Mouse (Mus musculus) liver, postnatal 0 days (tissue): ENCODE measurements at regions not wholly inside any gene's neighbourhood (a gene's known extent, or its start where the extent isn't known, plus 50 kb on each side); places are given as distances from the start of the nearest gene placed in this dataset.

ENCODE experiments used
- ATAC-seq: fragments of 200-750 bp; cut with Nextera tagmentation; 2 replicates; pipeline ENCODE4 v1.8.0; 2017; ENCODE audit warnings: mild to moderate bottlenecking, moderate library complexity
- DNase-seq: peaks from one replicate; pipeline ENCODE4 v3.0.0-alpha.2; 2016
- H3K27ac ChIP-seq: fragments of 300-500 bp; sonication (generic); 2 replicates; pipeline ENCODE4 v1.5.1; 2014; ENCODE audit warnings: antibody characterized with exemption, moderate library complexity, mild to moderate bottlenecking, low read depth
- H3K27me3 ChIP-seq: fragments of 300-500 bp; sonication (generic); 2 replicates; pipeline ENCODE4 v1.6.1; 2014; ENCODE audit warnings: low read length, control low read depth, mixed read lengths; ENCODE audit not compliant: insufficient read depth
- H3K36me3 ChIP-seq: fragments of 300-500 bp; sonication (generic); replicated peaks from 2 replicates; pipeline ENCODE4 v1.6.1; 2014; ENCODE audit warnings: mild to moderate bottlenecking, control low read depth, low read length, moderate library complexity, mixed read lengths; ENCODE audit not compliant: insufficient read depth
- H3K4me1 ChIP-seq: fragments of 300-500 bp; sonication (generic); 2 replicates; pipeline ENCODE4 v1.6.1; 2014; ENCODE audit warnings: antibody characterized with exemption, mild to moderate bottlenecking, control low read depth; ENCODE audit not compliant: insufficient read depth
- H3K4me2 ChIP-seq: fragments of 300-500 bp; sonication (generic); 2 replicates; pipeline ENCODE4 v1.6.1; 2014; ENCODE audit warnings: low read depth, mild to moderate bottlenecking, low read length, moderate library complexity, mixed read lengths
- H3K4me3 ChIP-seq: fragments of 300-500 bp; sonication (generic); 2 replicates; pipeline ENCODE4 v1.5.1; 2014; ENCODE audit warnings: low read depth, low read length
- H3K9ac ChIP-seq: fragments of 300-500 bp; sonication (generic); replicated peaks from 2 replicates; pipeline ENCODE4 v1.6.1; 2014; ENCODE audit warnings: mild to moderate bottlenecking, moderate library complexity
- H3K9me3 ChIP-seq: fragments of 300-500 bp; sonication (generic); 2 replicates; pipeline ENCODE4 v1.6.1; 2016; ENCODE audit warnings: mild to moderate bottlenecking, control low read depth, low read length, mixed read lengths
- CTCF ChIP-seq: sonication (generic); IDR thresholded peaks from 2 replicates; pipeline ENCODE4 v1.5.1; 2016; ENCODE audit warnings: antibody characterized with exemption, low read depth
- EP300 ChIP-seq: IDR thresholded peaks from 2 replicates; pipeline ENCODE4 v1.6.1; 2016; ENCODE audit warnings: antibody characterized with exemption, low read depth, mild to moderate bottlenecking
- WGBS: fragments of 180-500 bp; shearing (Covaris S2); extraction: QIAGEN DNeasy Blood & Tissue Kit; methylation state at CpG from one replicate; pipeline ENCODE4 v1.1.7; 2014; ENCODE audit not compliant: insufficient replicate concordance; 5-methylcytosine and 5-hydroxymethylcytosine counted together

- no peak overlapping the region for H3K4me3 ChIP-seq
- 73% methylated on average over 1 of the region's 1 CpGs for WGBS
- ATAC-seq, result no peak
- H3K4me1 ChIP-seq, result no peaks in the 10 kb centered on the region
- no peak overlapping the region for H3K9ac ChIP-seq
- H3K9me3 ChIP-seq, result no peaks in the 10 kb centered on the region
- H3K36me3 ChIP-seq, result no peaks in the 10 kb centered on the region
- no peaks in the 10 kb centered on the region for H3K27me3 ChIP-seq
- H3K4me2 ChIP-seq, result no peak overlapping the region
- H3K27ac ChIP-seq, result no peak overlapping the region
- TF ChIP-seq EP300 (no peak), CTCF (no peak)
- DNase-seq, result no peak
Measured at GRCm38 (mm10) chrX:70261360-70261759, 103.5 kb downstream of the Ids start.

GRCm38 (mm10) chrX:70216011-70216410 lies 148.9 kb downstream of the Ids start:
- TF ChIP-seq EP300 (no peak), CTCF (no peak)
- Histone ChIP-seq H3K4me3 (no peak overlapping the region), H3K9me3 (no peaks in the 10 kb centered on the region), H3K27me3 (no peaks in the 10 kb centered on the region), H3K4me2 (no peak overlapping the region), H3K4me1 (no peaks in the 10 kb centered on the region), H3K9ac (no peak overlapping the region), H3K36me3 (no peaks in the 10 kb centered on the region), H3K27ac (no peak overlapping the region)
- DNase-seq (no peak), ATAC-seq (no peak)
- 56% methylated on average over 1 of the region's 1 CpGs for WGBS

GRCm38 (mm10) chrX:70184427-70185090 lies 180.3 kb downstream of the Ids start:
- no peaks in the 10 kb centered on the region for H3K4me1 ChIP-seq
- no peak overlapping the region for H3K27ac ChIP-seq
- no peaks in the 10 kb centered on the region for H3K27me3 ChIP-seq
- no peaks in the 10 kb centered on the region for H3K36me3 ChIP-seq
- TF ChIP-seq CTCF (no peak), EP300 (no peak)
- H3K9me3 ChIP-seq, result no peaks in the 10 kb centered on the region
- H3K4me2 ChIP-seq, result no peak overlapping the region
- whole genome bisulfite sequencing, result 50% methylated on average over 1 of the region's 1 CpGs
- DNase-seq (no peak), ATAC-seq (no peak)
- no peak overlapping the region for H3K9ac ChIP-seq
- H3K4me3 ChIP-seq, result no peak overlapping the region

GRCm38 (mm10) chrX:70169737-70170136 lies 195.1 kb downstream of the Ids start:
- no peak overlapping the region for H3K4me3 ChIP-seq
- no peak overlapping the region for H3K4me2 ChIP-seq
- DNase-seq (no peak), ATAC-seq (no peak)
- no peak overlapping the region for H3K27ac ChIP-seq
- H3K9me3 ChIP-seq, result no peaks in the 10 kb centered on the region
- no peaks in the 10 kb centered on the region for H3K36me3 ChIP-seq
- WGBS, result 64% methylated on average over 2 of the region's 2 CpGs
- H3K4me1 ChIP-seq, result no peaks in the 10 kb centered on the region
- no peak for TF ChIP-seq CTCF
- TF ChIP-seq EP300, result no peak
- no peaks in the 10 kb centered on the region for H3K27me3 ChIP-seq
- H3K9ac ChIP-seq, result no peak overlapping the region

GRCm38 (mm10) chrX:70161011-70161410 lies 203.9 kb downstream of the Ids start:
- Histone ChIP-seq H3K4me3 (no peak overlapping the region), H3K4me1 (no peaks in the 10 kb centered on the region), H3K9ac (no peak overlapping the region), H3K27ac (no peak overlapping the region), H3K4me2 (no peak overlapping the region), H3K27me3 (no peaks in the 10 kb centered on the region), H3K36me3 (no peaks in the 10 kb centered on the region), H3K9me3 (no peaks in the 10 kb centered on the region)
- DNase-seq (no peak), ATAC-seq (no peak)
- WGBS, result 20% methylated on average over 4 of the region's 4 CpGs
- peak; percentile 52 for TF ChIP-seq CTCF
- no peak for TF ChIP-seq EP300
